Mouse (Mus musculus): ENCODE data around the gene Calr. TPM values are rescaled to one million over a fixed set of nuclear protein-coding genes. Genes with fewer than 3 reads are reported as not detected.

Gene Calr
- 630 and 641 TPM in 2 replicates for polyA plus RNA-seq (2015; fragmentation: Nextera tagmentation; extraction: Ambion mirVana)

DNA sequence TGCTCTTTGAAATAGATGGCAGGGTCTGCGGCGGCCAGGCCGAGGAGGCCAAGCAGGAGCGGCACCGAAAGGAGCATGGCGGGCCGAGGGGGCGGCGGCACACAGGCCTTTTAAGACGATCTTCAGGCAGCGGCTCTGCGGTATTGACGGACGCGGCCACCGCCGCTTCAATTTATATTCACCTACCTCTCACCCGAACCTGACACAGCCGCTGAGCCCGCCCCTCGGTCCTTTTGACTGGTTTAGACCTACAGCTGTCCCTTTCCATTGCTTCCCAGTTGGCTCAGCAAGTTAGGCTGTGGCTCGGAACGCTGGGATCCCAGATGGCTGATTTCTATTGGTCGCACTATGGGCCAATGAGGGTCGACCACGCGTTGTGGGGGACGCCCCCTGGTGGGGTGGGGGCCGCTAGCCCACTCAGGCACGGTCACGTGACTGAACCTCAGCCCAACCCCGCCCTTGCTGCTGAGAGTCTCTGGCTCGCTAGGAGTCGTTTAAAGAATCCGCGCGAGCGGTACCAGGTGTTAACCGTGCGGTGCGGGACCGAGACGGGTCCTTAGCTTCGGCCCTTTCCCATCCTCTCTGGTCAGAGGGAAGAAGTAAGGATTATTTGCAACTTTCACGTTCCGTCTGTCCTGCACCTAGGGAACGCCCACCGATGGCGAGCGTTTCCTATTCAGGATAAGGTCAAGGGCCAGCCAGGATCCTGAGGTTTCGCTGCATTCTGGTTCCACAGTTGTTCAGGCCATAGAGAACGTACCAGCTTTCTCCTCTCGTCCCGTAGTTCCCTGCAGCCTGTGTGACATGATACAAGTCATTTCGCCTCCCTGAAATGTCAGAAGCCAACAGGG, at the start of gene Calr:
Gene Calr (minus strand): TSS at position 213 of the 851 bp plus-strand sequence.
- peak within 1 kb of the TSS; percentile 92 for H3K4me2 ChIP-seq (ENCODE audit: low read depth, low read length)
- no peaks in the 10 kb centered on the region for H3K27me3 ChIP-seq (ENCODE audit: control insufficient read depth, insufficient read depth, low read length)
- peak; percentile 99 for ATAC-seq (replicated peaks; ENCODE audit: extremely low read depth, insufficient read depth, low FRiP score)
- H3K9me3 ChIP-seq (replicated peaks; ENCODE audit: control insufficient read depth, low read length): no peaks in the 10 kb centered on the region
- peaks cover 19% of the 10 kb centered on the region for H3K4me1 ChIP-seq (ENCODE audit: control insufficient read depth, insufficient read depth, low read length)
- H3K9ac ChIP-seq (ENCODE audit: low read length): peak within 1 kb of the TSS; percentile 96
- peaks cover 34% of the 10 kb centered on the region for H3K36me3 ChIP-seq (ENCODE audit: control insufficient read depth, insufficient read depth)
- H3K27ac ChIP-seq (ENCODE audit: low read length): peak within 1 kb of the TSS; percentile 94
- under 1% methylated on average over 55 of the region's 55 CpGs for WGBS
- H3K4me3 ChIP-seq (ENCODE audit: low read length): peak within 1 kb of the TSS; percentile 77

DNA sequence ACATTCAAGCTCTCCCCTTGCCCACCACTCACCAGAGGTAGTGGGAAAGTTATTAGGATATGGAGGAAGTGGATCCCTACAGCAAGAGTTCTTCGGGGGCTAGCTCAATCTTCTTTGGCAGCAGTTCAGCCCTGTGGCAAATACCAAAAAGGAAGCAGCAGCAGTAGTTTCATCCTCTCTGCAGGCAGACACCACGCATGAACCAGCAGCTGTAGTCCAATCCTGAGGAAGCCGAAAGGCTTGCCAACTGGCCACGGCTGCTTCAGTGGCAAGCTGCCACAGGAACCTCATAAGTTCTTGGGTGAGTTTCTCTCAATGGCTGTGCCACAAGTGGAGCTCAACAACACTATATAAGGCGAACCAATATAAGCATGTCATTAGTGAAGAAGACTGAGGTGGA, 49.2 kb upstream of the Calr start:
- Histone ChIP-seq H3K9me3 (replicated peaks; ENCODE audit: control insufficient read depth, low read length) (no peaks in the 10 kb centered on the region), H3K27me3 (ENCODE audit: control insufficient read depth, insufficient read depth, low read length) (no peaks in the 10 kb centered on the region), H3K36me3 (ENCODE audit: control insufficient read depth, insufficient read depth) (peaks cover under 1% of the 10 kb centered on the region; the same call in 1 of the 2 replicates), H3K4me1 (ENCODE audit: control insufficient read depth, insufficient read depth, low read length) (peaks cover 10% of the 10 kb centered on the region; the same call in 1 of the 2 replicates), H3K27ac (ENCODE audit: low read length) (no peak overlapping the region), H3K4me2 (ENCODE audit: low read depth, low read length) (no peak overlapping the region), H3K9ac (ENCODE audit: low read length) (no peak overlapping the region), H3K4me3 (ENCODE audit: low read length) (no peak overlapping the region)
- 76% methylated on average over 5 of the region's 5 CpGs for WGBS
- ATAC-seq (replicated peaks; ENCODE audit: extremely low read depth, insufficient read depth, low FRiP score): no peak

DNA sequence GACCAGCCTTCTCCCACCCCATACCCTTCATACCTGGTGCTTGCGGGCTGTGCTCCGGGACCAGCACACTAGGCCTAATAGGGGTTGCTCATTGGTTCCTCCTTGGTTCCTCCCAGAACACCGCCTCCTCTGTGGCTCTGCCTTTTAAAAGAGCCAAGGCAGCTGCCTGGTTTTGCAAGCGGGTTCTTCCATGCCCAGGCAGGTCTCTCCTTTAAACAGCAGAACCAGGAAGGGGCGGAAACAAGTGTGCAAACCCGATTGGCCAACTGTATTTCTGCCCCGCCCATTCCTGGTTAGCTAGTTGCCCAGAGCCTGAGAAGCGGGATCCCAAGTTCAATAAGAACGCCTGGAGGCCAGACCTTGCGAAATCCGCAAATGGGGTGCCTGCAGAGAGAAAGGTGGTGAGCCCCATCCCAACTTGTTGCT, 47.0 kb upstream of the Calr start, which contains the start of gene Gcdh:
Gene Gcdh (minus strand): TSS at position 213 of the 426 bp plus-strand sequence.
- Histone ChIP-seq H3K9me3 (replicated peaks; ENCODE audit: control insufficient read depth, low read length) (no peaks in the 10 kb centered on the region), H3K9ac (ENCODE audit: low read length) (peak within 1 kb of the TSS; percentile 85), H3K27me3 (ENCODE audit: control insufficient read depth, insufficient read depth, low read length) (no peaks in the 10 kb centered on the region), H3K4me1 (ENCODE audit: control insufficient read depth, insufficient read depth, low read length) (peaks cover 10% of the 10 kb centered on the region; the same call in 1 of the 2 replicates), H3K4me3 (ENCODE audit: low read length) (peak within 1 kb of the TSS; percentile 87), H3K36me3 (ENCODE audit: control insufficient read depth, insufficient read depth) (peaks cover 6% of the 10 kb centered on the region; the same call in 1 of the 2 replicates), H3K4me2 (ENCODE audit: low read depth, low read length) (peak within 1 kb of the TSS; percentile 87), H3K27ac (ENCODE audit: low read length) (peak within 1 kb of the TSS; percentile 29; the same call in 1 of the 2 replicates)
- under 1% methylated on average over 11 of the region's 11 CpGs for WGBS
- ATAC-seq (replicated peaks; ENCODE audit: extremely low read depth, insufficient read depth, low FRiP score): peak; percentile 98

DNA sequence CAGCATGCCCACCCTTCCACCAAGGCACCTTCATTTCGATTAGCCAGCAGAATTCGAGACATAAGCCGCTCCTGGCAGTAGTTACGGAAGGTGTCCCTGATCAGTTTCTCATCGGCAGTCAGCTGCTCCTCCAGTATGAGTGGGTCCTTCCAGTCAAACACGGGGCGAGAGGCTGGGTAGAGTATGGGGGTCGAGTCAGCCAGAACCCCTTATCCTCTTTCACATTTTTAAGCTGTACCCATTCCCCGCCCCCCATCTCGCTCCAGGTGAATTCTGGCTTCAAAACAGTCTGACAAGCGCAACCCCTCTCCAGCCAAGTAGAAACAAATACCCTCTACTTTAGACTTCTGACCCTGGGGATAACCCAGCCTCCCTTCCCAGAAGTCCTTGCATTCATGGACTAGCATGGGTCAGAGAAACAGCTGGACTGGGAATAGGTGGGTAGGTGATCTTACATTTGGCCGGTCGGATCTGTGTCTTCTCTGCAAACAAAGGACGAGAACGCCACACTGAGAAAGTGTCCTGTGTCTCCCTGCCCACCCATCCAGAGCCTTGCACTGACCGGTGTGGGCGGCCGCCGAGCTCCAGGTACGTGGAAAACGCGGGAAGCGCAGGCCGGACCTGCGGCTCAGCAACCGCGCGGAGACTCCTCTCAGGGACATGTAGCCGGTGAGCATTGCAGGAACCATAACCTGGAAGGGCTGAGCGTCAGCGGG, 46.4 kb upstream of the Calr start:
- Histone ChIP-seq H3K4me1 (ENCODE audit: control insufficient read depth, insufficient read depth, low read length) (peaks cover 10% of the 10 kb centered on the region; the same call in 1 of the 2 replicates), H3K27ac (ENCODE audit: low read length) (0 out of 2 replicates have a peak overlapping the region, but pooled peaks have one; percentile 29), H3K9me3 (replicated peaks; ENCODE audit: control insufficient read depth, low read length) (no peaks in the 10 kb centered on the region), H3K9ac (ENCODE audit: low read length) (peak overlapping the region; percentile 85), H3K27me3 (ENCODE audit: control insufficient read depth, insufficient read depth, low read length) (no peaks in the 10 kb centered on the region), H3K36me3 (ENCODE audit: control insufficient read depth, insufficient read depth) (peaks cover 6% of the 10 kb centered on the region; the same call in 1 of the 2 replicates), H3K4me3 (ENCODE audit: low read length) (peak overlapping the region; percentile 87), H3K4me2 (ENCODE audit: low read depth, low read length) (peak overlapping the region; percentile 87)
- ATAC-seq (replicated peaks; ENCODE audit: extremely low read depth, insufficient read depth, low FRiP score): peak; percentile 11; the same call in 1 of the 2 replicates
- 11% methylated on average over 31 of the region's 31 CpGs for WGBS

DNA sequence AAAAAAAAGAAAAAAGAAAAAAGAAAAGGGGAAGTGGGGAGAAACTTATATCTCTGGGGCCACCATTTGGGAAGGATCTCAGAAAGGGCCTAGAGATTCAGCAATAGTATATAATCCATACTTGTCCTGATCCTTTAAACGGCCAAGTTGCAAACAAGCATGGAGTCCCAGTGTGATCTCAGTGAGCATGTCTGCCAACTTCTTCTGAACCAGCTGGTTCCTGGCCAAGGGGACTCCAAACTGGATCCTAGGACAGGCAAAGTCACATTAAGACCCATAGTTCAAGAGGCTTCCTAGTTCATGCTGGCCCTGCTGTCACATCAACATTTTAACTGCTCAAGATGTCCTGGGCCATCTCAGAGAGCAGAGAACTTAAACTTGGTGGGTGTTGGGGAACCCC, 42.4 kb upstream of the Calr start:
- 91% methylated on average over 1 of the region's 1 CpGs for WGBS
- H3K36me3 ChIP-seq (ENCODE audit: control insufficient read depth, insufficient read depth): peaks cover 20% of the 10 kb centered on the region; the same call in 1 of the 2 replicates
- H3K4me3 ChIP-seq (ENCODE audit: low read length): no peak overlapping the region
- no peak for ATAC-seq (replicated peaks; ENCODE audit: extremely low read depth, insufficient read depth, low FRiP score)
- H3K4me2 ChIP-seq (ENCODE audit: low read depth, low read length): no peak overlapping the region
- H3K27me3 ChIP-seq (ENCODE audit: control insufficient read depth, insufficient read depth, low read length): no peaks in the 10 kb centered on the region
- H3K9me3 ChIP-seq (replicated peaks; ENCODE audit: control insufficient read depth, low read length): no peaks in the 10 kb centered on the region
- H3K27ac ChIP-seq (ENCODE audit: low read length): no peak overlapping the region
- no peak overlapping the region for H3K9ac ChIP-seq (ENCODE audit: low read length)
- peaks cover 8% of the 10 kb centered on the region; the same call in 1 of the 2 replicates for H3K4me1 ChIP-seq (ENCODE audit: control insufficient read depth, insufficient read depth, low read length)

DNA sequence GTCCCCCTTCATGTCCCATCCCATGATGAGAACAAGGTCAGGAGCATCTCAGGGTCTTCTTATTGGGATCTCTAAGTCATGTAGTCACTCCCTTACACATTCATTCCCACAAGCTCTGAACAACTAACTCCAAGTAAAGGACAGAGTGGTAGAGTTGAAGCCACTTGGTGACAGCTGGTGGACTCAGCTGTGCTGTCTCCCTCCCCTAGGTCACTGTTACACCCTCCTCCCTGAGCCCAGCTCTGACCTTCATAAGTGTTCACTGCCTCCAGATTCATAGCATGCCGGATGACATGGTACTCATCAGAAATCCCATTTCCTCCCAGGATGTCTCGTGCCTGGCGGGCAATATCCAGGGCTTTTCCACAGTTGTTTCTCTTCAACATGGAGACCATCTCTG, 41.5 kb upstream of the Calr start:
- Histone ChIP-seq H3K4me3 (ENCODE audit: low read length) (no peak overlapping the region), H3K4me2 (ENCODE audit: low read depth, low read length) (no peak overlapping the region), H3K27me3 (ENCODE audit: control insufficient read depth, insufficient read depth, low read length) (no peaks in the 10 kb centered on the region), H3K9me3 (replicated peaks; ENCODE audit: control insufficient read depth, low read length) (no peaks in the 10 kb centered on the region), H3K36me3 (ENCODE audit: control insufficient read depth, insufficient read depth) (peaks cover 20% of the 10 kb centered on the region; the same call in 1 of the 2 replicates), H3K4me1 (ENCODE audit: control insufficient read depth, insufficient read depth, low read length) (peaks cover 6% of the 10 kb centered on the region; the same call in 1 of the 2 replicates), H3K27ac (ENCODE audit: low read length) (no peak overlapping the region), H3K9ac (ENCODE audit: low read length) (no peak overlapping the region)
- 93% methylated on average over 3 of the region's 3 CpGs for WGBS
- ATAC-seq (replicated peaks; ENCODE audit: extremely low read depth, insufficient read depth, low FRiP score): no peak

DNA sequence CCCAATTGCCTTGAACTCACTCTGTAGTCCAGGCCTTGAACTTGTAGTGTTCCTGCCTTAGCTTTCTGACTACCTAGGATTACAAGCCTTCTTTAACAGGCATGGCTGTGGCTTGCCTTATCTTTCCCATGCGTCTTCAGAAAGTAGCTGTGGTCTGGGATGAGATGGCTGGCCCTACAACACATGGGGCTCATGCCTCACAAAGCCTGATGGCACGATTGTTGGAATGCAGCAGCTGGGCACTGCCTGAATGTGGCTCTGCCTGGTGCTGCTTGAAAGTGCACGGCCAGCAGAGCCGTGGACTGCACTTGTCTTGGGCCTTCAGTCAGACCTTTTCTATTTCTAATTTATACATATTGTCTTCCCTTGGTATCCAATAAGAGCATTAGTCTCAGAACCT, 38.0 kb upstream of the Calr start:
- H3K4me2 ChIP-seq (ENCODE audit: low read depth, low read length): no peak overlapping the region
- H3K9ac ChIP-seq (ENCODE audit: low read length): no peak overlapping the region
- H3K36me3 ChIP-seq (ENCODE audit: control insufficient read depth, insufficient read depth): peaks cover 14% of the 10 kb centered on the region; the same call in 1 of the 2 replicates
- 76% methylated on average over 4 of the region's 4 CpGs for WGBS
- no peak for ATAC-seq (replicated peaks; ENCODE audit: extremely low read depth, insufficient read depth, low FRiP score)
- no peak overlapping the region for H3K4me3 ChIP-seq (ENCODE audit: low read length)
- H3K27ac ChIP-seq (ENCODE audit: low read length): no peak overlapping the region
- H3K9me3 ChIP-seq (replicated peaks; ENCODE audit: control insufficient read depth, low read length): no peaks in the 10 kb centered on the region
- H3K4me1 ChIP-seq (ENCODE audit: control insufficient read depth, insufficient read depth, low read length): no peaks in the 10 kb centered on the region
- H3K27me3 ChIP-seq (ENCODE audit: control insufficient read depth, insufficient read depth, low read length): no peaks in the 10 kb centered on the region

DNA sequence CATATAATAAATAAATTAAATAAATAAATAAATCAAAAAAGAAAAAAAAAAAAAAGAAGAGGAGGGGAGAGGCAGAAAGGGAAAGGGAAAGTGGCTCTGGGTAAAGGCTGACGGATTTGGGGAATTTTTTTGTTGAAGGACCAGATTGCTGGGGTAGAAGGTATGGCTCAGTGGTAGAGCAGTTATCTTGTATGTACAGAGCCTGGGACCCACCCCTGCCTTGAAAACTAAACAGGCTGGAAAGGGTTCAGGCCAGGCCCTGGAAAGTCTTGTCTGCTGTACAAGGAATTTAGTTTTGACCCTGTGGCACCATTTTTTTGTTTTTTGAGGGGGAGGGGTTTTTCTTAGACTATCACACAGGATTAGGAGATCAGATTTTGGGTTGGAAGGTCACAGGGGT, 32.2 kb upstream of the Calr start:
- Histone ChIP-seq H3K4me2 (ENCODE audit: low read depth, low read length) (no peak overlapping the region), H3K4me3 (ENCODE audit: low read length) (no peak overlapping the region), H3K36me3 (ENCODE audit: control insufficient read depth, insufficient read depth) (no peaks in the 10 kb centered on the region), H3K9ac (ENCODE audit: low read length) (no peak overlapping the region), H3K4me1 (ENCODE audit: control insufficient read depth, insufficient read depth, low read length) (no peaks in the 10 kb centered on the region), H3K27ac (ENCODE audit: low read length) (no peak overlapping the region), H3K9me3 (replicated peaks; ENCODE audit: control insufficient read depth, low read length) (no peaks in the 10 kb centered on the region), H3K27me3 (ENCODE audit: control insufficient read depth, insufficient read depth, low read length) (no peaks in the 10 kb centered on the region)
- 86% methylated on average over 1 of the region's 1 CpGs for WGBS
- no peak for ATAC-seq (replicated peaks; ENCODE audit: extremely low read depth, insufficient read depth, low FRiP score)

Data from heart, embryonic 16.5 days (tissue).